Mouse (Mus musculus): Measurements from ENCODE around the gene Ubald1.

GRCm38 (mm10) chr16:4928474-4928873 is 48.4 kb upstream of the Ubald1 start:
- TF ChIP-seq CTCF (IDR thresholded peaks at IDR 0.05; ENCODE audit: control insufficient read depth, insufficient read depth, insufficient replicate concordance, low read depth, low read length), result no peak
- TF ChIP-seq POLR2A (IDR thresholded peaks at IDR 0.05; ENCODE audit: control insufficient read depth, low read depth, low read length), result no peak
